Mouse (Mus musculus): ENCODE data around the gene Pigu.

- TF ChIP-seq CTCF (conservative IDR thresholded peaks at IDR 0.05; ENCODE audit: insufficient read depth, insufficient read length, low read depth, low read length): no peak
- TF ChIP-seq POLR2A (IDR thresholded peaks at IDR 0.05; ENCODE audit: low read depth, low read length): no peak
These were observed 84.6 kb downstream of the Pigu start for GRCm38 (mm10) chr2:155272396-155273170.
